Mouse (Mus musculus): ENCODE measurements around the gene Ttc39b.

The Ttc39b gene

DNA sequence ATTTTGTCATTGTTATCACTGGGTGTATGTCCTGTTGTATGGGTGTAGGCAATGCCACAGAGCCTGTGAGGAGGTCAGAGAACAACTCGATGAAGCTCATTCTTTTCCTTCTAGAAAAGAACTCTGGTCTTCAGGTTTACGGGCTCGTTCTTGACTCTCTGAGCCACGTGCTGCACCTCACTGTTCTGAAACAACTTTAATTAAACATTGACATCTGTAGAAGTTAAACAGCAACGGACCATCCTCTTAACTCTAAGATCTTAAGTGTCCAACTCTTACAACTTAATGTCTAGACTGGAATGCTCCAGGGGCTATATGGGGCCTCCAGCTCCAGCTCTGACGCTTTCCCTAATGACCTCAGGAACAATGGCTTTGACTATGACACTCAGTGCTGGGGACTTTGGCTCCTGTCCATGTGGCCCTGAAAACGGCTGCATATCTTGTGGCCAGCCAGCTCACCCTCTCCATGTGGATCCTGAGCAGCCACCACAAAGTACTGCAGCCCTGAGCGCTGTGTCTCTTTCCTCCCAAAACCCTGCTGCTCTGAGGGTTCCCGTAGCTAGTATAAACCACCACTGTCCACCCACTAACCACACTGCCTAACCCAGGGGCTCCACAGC lies 95.3 kb downstream of the Ttc39b start:
- DNase-seq (ENCODE audit: low spot score): no peak

DNA sequence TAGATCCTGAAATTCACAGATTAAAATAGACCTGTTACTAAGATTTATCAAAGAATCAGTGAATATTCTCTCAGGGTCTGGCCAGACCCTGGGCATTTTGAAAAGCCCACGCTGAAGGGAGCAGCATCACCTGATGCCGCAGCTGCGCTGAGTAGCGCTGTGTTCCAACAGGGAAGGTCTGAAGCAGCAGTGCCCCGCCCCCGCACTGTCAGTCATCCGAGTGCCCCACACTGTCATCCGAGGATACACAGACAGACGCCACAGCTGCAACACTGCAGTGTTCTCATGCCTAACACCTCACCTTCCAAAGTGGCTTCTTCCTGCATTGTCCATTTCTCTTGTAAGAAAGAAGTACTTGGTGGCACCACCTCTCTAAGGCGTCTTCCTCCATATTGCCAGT lies 96.0 kb downstream of the Ttc39b start:
- DNase-seq (ENCODE audit: low spot score): no peak

DNA sequence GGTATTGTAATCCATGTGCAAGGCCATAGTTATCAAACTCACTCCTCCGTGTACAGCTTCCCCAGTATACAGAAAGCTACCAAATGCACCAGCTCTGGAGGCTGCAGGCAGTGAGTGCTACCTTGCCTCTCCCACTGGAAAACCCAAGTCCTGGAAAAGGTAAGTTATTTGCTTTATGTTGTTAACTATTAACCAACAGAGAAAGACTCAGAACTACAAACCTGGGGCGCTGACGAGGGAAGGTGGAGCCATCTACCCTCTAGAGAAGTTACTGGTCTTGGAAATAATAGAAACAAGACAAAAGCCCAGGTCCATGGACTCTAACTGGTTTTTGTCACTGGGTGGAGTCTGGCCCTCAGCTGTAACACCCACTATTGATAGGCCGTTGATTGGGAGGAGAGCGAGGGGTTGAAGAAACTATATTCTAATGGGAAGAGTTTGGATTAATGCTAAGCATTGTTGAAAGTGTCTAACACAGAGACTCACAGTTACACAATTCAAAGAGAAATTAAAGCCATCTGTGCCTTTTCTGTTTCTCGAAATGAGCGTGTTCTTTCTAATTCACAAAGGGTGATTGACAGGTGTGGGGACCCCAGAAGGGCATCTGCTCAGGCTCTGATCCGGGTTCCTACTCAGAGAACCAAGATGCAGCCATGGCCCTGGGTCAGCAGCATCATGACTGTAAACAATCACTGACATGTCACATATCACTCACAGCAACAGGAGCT lies 98.3 kb downstream of the Ttc39b start:
- peak; percentile 36 for DNase-seq (ENCODE audit: low spot score)

DNA sequence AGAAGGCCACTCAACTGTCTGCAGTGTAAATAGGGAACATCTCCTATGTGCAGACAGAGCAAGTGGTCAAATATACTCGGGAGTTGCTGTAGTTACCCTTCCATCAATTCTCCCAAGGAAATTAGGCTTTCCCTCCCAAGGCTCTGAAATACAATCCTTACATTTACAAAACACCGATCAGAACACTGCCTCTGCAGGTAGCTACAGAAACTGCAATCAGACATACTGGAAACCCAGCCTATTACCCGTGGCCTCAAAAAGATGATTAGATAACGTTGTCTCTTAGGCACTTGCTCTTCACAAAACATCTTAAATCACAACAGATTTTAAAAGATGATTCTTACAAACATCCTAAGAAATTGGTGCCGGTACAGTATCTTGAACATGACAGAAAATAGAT lies 99.8 kb downstream of the Ttc39b start:
- DNase-seq (ENCODE audit: low spot score): no peak

DNA sequence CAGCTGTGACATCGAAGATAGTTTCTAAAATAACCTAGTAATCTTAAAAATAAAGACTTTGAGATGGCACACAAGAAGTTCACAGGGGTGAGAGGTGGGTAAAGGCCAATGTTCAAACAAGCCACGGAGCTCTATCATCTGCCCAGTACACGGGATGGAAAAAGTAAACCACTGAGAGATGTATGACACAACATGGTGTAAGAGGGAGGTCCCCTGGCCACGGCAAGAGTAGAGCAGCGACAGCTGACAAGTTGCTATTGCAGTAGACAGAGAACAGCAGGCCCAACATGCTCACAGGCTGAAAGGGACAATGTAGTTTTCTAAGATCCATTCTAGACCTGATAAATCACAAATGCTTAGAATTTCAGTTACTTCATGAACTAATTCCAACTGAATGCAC lies 100.9 kb downstream of the Ttc39b start:
- no peak for DNase-seq (ENCODE audit: low spot score)

DNA sequence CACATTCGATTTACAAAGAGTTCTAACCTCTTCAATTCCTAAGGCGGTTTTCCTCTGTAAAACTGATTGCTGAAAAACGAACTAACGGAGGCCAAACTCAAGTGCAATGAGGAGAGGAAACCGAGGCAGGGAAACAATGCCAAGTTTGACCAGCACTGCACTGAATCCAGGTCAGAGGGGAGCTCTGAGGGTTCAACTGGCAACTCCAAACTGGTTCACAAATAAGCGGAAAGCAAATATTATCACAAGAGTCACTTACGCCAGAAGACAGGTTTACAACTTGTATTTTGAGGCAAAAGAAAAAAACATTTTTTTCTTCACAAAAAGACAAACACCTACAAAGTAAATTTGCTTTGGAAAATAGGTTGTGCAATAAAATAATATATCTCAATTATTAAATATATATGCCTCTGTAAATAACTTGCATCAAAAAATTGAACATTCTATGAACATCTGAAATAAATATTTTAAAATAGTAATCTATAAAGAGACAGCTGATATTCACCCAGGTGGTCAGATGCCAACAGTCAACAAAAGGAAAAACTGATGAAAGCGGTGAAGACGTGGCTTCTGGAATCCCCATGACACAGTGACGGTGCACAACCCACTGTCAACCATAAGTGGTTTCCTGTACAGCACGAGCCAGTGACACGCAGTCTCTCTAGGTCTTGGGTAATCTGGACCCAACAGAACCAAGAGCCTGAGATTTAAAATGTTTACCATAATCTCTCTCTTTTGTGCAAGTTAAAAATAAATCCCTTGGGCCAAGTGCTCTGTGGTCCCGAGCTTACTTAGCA lies 103.1 kb downstream of the Ttc39b start:
- DNase-seq (ENCODE audit: low spot score): no peak

DNA sequence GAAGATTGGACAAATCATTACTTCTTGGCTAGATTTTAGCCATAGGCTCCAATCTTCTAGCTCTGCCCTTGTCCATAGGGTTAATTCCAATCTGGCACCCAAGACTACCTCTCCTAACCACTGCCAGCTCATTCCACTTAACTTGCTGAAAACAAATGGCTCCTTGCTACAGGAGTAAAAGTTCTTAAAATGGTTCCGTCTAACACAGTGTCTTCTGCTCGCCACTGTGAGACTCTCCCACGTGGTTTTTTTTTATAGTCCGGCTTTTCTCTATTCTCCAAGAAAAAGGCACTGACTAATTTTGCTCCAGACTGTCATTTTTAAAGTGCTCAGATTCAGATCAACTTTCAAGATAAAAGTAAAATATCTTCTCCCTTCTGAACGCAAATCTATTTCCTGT lies 104.8 kb downstream of the Ttc39b start:
- DNase-seq (ENCODE audit: low spot score): no peak

DNA sequence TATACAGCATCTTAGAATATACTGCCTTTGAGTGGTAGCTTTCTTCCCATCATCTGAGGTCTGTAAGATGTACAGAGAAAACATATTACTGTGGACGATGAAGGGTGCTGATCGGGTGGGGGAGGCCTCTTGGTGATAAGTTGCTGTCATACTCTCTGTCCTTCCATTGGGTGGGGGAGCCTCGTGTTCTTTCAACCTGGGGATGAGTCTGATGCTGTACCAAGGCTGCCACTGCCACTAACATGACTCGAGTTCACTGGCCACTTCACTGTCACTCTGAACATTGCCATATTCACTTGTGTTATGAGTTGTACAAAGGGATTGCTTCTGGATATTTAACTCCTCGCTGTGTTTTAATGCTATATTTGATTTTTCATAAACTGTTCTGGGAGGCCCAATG lies 106.9 kb downstream of the Ttc39b start:
- no peak for DNase-seq (ENCODE audit: low spot score)

DNA sequence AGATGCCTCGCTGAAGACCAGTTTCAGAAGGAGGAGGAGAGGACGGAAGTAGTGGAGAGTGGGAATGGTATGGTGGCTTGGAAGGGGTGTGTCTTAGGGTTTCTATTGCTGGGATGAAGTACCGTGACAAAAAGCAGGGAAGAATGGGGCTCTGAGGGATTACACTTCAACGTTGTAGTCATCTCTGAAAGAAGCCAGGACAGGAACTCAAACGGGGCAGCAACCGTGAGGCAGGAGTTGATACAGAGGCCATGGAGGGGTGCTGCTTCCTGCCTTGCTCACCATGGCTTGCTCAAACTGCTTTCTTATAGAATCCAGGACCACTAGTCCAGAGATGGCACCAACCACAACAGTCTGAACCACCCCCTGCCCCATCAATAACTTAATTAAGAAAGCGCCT lies 107.7 kb downstream of the Ttc39b start:
- no peak for DNase-seq (ENCODE audit: low spot score)

DNA sequence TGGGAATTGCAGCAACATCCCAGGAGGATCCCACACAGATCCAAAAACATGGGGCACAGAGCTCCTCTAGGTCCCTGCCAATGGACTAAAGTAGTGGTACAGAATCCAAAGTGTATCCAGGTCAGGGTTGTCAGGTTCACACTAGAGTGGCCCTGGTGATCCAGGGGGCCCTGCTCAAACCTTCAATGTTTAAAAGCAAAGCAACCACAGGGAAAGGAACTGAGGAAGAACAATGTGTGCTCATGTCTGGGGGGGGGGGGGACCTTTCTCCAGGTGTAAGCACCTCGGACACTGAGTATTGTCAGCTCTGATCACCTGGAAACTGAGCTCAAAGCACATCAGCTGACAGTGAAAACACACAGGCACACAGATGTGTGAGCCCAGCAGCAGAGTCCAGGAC lies 108.3 kb downstream of the Ttc39b start:
- no peak for DNase-seq (ENCODE audit: low spot score)

DNA sequence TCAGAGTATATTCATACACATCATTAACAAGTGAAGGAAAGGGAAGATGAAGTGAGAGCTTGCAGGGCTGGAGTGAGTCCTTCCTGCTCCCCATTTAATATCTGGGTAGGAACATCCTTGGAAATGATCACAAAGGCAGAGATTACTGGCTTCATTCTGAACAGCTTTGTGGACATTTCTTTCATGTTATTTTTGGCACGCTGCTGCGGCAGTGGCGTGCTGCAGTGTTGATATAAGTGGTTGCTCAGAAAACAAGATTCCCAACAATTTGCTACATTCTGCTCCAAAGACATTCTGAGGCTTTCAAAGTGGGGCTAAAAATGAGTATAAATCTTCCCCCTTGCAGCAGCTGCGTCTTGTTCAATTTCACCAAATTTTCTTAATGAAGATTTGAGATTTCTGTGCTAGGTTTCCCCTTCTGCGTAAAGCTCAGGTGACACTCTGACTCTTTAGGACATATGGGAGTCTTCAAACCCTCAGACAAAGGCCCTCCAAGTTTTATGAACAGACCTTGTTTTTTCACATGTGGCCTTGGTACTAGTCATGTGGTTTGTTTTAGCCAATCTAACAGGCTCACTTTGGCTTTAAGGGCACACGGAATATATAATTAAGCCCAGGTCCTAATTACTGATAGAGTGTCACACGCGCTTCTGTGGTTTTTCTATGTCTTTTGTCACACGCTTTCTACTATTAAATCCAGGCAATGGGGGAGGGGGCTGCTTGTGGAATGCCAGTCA lies 109.1 kb downstream of the Ttc39b start:
- no peak for DNase-seq (ENCODE audit: low spot score)

DNA sequence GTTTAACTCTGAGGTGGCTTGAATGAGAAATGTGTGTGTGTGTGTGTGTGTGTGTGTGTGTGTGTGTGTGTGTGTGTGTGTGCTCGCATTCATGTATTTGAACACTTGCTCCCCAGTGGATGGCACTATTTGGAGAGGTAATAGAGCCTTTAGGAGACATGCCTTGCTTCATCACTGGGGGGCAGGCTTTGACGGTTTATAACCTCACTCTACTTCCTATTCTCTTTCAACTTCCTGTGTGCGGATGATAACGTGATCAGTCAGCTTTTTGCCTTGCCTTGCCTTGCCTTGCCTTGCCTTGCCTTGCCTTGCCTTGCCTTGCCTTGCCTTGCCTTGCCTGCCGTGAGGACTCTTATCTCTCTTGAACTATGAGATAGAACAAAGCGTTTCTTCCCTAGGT lies 110.3 kb downstream of the Ttc39b start:
- no peak for DNase-seq (ENCODE audit: low spot score)

DNA sequence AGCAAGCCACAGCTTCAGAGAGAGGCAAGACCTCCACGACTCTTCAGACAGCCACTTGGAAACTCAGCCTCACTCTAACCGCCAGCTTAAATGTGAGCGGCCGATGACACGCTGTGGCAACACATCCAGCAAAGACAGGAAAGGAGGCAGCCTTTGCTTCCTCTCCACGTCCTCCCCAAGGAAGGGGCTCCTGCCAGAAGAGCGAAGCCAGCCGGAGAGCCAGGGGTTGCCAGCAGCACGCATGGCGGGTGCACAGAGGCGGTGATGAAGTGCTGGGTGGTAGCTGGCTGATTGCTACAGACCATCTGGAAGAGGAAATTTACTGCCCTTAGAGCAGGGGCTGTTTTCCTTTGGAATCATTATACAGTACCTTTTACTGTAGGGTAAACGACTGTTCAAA lies 112.3 kb downstream of the Ttc39b start:
- DNase-seq (ENCODE audit: low spot score): no peak

DNA sequence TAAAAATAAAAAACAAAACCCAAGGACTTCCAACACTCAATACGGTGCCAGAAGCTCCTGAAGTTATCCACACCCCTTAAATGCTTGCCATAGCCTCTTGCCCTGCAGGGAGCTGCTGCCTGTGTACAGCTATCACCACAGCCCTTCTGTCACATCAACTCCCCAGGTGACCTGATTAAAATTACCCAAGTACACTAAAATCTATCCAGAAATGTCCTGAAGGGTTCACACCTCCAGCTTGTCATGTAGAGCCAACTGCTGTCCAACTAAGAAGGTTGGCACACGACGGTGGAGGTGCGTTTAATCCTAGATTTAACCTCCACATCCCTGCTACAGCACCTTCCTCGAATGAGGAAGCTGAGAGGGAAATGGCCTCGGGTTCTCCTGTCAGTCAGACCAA lies 113.6 kb downstream of the Ttc39b start:
- DNase-seq (ENCODE audit: low spot score): no peak

DNA sequence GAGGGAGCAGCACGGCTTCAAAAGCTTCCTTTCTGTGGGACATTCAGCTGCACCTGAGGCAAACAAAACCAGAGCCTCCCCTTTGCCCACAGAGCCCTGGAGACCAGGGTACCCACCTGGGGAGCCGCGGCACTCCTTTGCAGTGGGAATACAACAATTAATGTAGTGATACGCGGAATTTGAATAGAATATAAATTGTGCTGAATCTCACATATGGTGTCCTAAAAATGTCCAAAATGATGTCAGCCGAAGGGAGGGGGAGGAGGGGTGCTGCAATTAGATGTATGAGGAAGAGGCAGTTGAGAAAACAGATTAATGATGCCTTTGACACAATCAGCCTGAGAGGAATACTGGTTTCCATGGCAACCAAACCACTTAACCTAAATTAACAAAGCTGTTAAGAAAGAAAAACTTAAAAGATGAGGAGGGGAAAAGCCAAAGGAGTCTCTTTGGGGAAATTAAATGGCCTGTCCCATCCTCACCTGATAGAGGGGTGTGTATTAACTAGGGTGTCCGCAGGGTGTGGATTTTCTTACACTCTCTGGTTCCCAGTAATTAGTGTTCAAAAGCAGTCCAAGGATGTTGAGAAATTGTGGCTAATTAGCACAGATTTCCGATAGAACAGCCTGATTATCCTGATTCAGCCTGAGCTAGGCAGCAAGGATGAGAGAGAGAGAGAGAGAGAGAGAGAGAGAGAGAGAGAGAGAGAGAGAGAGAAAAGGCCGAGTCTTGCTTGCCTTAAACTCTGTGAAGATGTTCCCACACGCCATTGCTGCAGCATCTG lies 117.1 kb downstream of the Ttc39b start:
- DNase-seq (ENCODE audit: low spot score): no peak

DNA sequence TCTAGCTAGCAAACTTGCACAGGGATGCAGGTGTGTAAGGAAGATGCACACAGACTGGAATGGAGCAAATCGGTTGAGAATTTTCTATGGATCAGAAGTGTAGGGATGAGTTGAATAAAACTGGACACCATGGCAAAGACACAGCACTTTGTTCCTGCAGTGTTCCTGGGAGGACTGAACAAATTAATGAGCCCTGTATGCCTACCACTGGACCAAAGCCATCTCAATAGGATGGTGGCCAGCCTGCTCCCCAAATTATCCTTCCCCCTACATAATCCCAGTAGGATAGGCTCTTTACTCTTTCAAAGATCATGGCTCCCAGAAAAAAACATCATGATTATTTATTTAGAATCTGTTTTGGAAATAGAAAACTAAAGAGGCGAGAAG lies 117.6 kb downstream of the Ttc39b start:
- no peak for DNase-seq (ENCODE audit: low spot score)

DNA sequence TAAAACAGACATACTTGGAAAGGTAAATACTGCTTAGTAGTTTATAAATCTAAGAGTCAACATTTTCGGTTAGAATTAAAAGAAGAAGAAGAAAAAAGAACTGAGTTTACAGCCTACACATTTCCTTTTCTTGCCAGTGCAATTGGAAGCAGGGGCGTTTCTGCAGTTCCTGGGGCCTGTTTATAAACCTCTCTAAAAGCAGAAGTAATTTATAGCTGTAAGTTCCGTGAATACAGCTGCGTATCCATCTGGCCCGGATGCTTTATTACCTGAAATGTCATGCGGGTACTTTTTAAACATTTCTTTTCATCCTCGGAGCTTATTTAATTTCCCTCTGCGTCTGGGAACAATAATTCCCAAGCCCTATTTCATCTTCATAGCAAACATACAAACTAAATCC lies 124.7 kb downstream of the Ttc39b start:
- no peak for DNase-seq (ENCODE audit: low spot score)

DNA sequence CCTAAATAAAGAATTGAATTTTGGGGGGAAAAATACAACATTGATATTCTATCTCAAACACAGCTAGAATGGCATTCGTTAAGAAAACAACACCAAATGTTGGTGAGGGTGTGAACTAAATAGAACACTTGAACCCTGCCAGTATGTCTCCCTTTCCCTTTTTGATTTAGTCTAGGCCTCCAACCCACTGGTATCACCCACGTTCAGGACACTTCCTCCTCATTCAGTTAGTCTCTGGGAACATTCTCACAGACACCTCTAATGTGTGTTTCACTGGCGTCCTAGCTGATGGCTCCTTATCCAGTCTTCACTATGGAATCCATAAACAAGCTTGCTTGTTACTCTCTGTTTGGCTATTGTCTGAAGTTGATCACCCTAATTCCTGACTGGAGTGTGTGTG lies 125.9 kb downstream of the Ttc39b start:
- no peak for DNase-seq (ENCODE audit: low spot score)

DNA sequence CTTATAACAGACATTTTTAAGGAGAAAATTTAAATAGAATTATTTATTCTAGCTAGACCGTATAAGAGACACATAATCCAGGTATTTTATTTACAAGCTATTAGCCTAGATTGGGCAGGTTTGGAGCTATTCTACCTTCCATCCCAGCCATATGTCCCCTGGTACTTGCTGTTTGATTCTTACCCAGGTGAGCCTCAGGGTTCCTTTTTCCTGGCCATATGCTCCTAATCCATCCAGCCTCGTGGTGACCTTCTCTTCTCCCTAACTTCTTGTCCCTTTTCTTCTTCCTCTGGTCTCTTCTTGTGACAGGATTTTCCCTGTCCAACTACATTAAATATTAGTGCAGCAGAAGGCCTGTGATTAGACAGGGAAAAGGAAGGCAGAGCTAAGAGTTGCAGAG lies 134.3 kb downstream of the Ttc39b start:
- no peak for DNase-seq (ENCODE audit: low spot score)

DNA sequence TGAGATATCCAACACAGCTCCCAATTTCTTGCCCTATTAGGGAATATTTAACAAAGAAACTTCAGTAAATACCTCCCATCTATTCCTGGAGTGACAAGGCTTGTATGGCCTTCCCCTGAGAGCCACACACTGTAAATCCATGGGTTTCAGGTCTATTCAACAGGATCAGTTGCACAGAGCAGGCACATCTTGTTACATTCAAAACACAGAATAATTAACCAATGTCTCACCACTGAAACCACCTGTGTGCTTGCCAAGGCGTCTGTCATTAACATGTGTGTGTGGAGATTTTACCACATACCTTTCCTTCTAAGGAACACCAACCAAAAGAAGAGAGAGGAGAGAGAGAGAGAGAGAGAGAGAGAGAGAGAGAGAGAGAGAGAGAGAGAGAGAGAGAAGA lies 136.7 kb downstream of the Ttc39b start:
- no peak for DNase-seq (ENCODE audit: low spot score)

DNA sequence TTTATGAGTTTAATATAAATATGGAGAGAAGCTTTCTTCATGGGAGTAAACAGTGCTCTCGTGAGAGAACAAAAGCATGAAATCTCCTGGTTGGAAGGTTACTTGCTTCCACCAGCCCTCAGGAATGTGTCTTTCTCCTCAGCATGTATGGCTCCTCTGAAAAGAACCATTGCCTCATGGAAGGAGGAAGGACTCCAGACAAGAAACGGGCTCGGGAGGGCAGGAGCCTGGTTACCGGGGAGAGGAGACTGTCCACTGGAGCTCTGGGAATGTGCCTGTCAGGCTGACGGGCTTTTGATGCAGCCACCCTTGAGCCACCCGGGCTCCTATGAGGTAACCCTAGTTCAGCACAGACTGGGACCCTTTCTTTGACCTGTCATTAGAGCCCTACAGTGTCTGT lies 137.6 kb downstream of the Ttc39b start:
- DNase-seq (ENCODE audit: low spot score): no peak
